Mouse (Mus musculus) testis, adult 10 weeks (tissue): Measurements from ENCODE around the gene Rnf167. TPM values are rescaled to one million over a fixed set of nuclear protein-coding genes. Genes with fewer than 3 reads are reported as not detected.

Experiments used
- polyA plus RNA-seq: library from polyadenylated mRNA; stranded (reverse); fragments of 350-450 nt; fragmentation: Illumina TruSeq; extraction: RNeasy Lipid Tissue Mini Kit (QIAGEN cat#74804); gene quantifications from one replicate; pipeline ENCODE4 v1.2.3, GENCODE M21; 2014; ENCODE audit warnings: low read depth, low replicate concordance

Rnf167 gene
- polyA plus RNA-seq = 35.2 TPM

GRCm38 (mm10) chr11:70646691-70647650 is at the start of gene Rnf167, which contains the start of gene Slc25a11:
Gene Rnf167, plus strand, starts transcription at chr11:70647235.
Gene Slc25a11, minus strand, starts transcription at chr11:70647479.

GRCm38 (mm10) chr11:70615516-70616093 is 31.4 kb upstream of the Rnf167 start, which contains the start of gene 4930544D05Rik:
Gene 4930544D05Rik, plus strand, starts transcription at chr11:70615848.

GRCm38 (mm10) chr11:70619101-70619500 is 27.9 kb upstream of the Rnf167 start, which contains the start of gene Chrne:
Gene Chrne, minus strand, starts transcription at chr11:70619216.

GRCm38 (mm10) chr11:70638714-70639278 is 8.2 kb upstream of the Rnf167 start, which contains the start of gene Gp1ba:
Gene Gp1ba, plus strand, starts transcription at chr11:70639122.

GRCm38 (mm10) chr11:70654198-70654922 is 7.3 kb downstream of the Rnf167 start, which contains the start of gene Pfn1:
Gene Pfn1, minus strand, starts transcription at chr11:70654644.

GRCm38 (mm10) chr11:70656964-70657363 is 9.9 kb downstream of the Rnf167 start, which contains the start of gene Eno3:
Gene Eno3, plus strand, starts transcription at chr11:70657202.

GRCm38 (mm10) chr11:70668771-70669505 is 21.9 kb downstream of the Rnf167 start, which contains the start of gene Spag7:
Gene Spag7, minus strand, starts transcription at chr11:70669416.

GRCm38 (mm10) chr11:70687601-70688199 is 40.7 kb downstream of the Rnf167 start, which contains the start of gene Camta2:
Gene Camta2, minus strand, starts transcription at chr11:70688105.

GRCm38 (mm10) chr11:70699722-70700556 is 52.9 kb downstream of the Rnf167 start, which contains the start of the genes Inca1 and Kif1c:
Gene Inca1, minus strand, starts transcription at chr11:70700155.
Gene Kif1c, plus strand, starts transcription at chr11:70700548.

Other genes with a start within 250 kb of the Rnf167 start
- gene Pelp1, start 237.2 kb upstream of the Rnf167 start, polyA plus RNA-seq = 11.9 TPM
- gene Arrb2, start 214.6 kb upstream of the Rnf167 start, polyA plus RNA-seq = 0.35 TPM
- 4.8 TPM for gene Med11, start 195.3 kb upstream of the Rnf167 start, polyA plus RNA-seq
- 18.1 TPM for gene Zmynd15, start 187.8 kb upstream of the Rnf167 start, polyA plus RNA-seq
- 2.3 TPM for gene Cxcl16, start 187.3 kb upstream of the Rnf167 start, polyA plus RNA-seq
- gene Tm4sf5, start 142.0 kb upstream of the Rnf167 start, polyA plus RNA-seq = 0.35 TPM
- not detected for gene Vmo1, start 132.6 kb upstream of the Rnf167 start, polyA plus RNA-seq
- gene Gltpd2, start 128.0 kb upstream of the Rnf167 start, polyA plus RNA-seq = not detected
- 20.1 TPM for gene Psmb6, start 121.9 kb upstream of the Rnf167 start, polyA plus RNA-seq
- gene Gm40193, start 114.3 kb upstream of the Rnf167 start, polyA plus RNA-seq = not detected
- gene Pld2, start 107.2 kb upstream of the Rnf167 start, polyA plus RNA-seq = 0.11 TPM
- 1.7 TPM for gene Mink1, start 84.4 kb upstream of the Rnf167 start, polyA plus RNA-seq
- 5.3 TPM for gene 4930544D05Rik, start 31.4 kb upstream of the Rnf167 start, polyA plus RNA-seq
- 5.3 TPM for gene Chrne, start 28.0 kb upstream of the Rnf167 start, polyA plus RNA-seq
- not detected for gene Gp1ba, start 8.1 kb upstream of the Rnf167 start, polyA plus RNA-seq
- gene Slc25a11, start 244 bp downstream of the Rnf167 start, polyA plus RNA-seq = 6.2 TPM
- 33.1 TPM for gene Pfn1, start 7.4 kb downstream of the Rnf167 start, polyA plus RNA-seq
- 12.7 TPM for gene Eno3, start 10.0 kb downstream of the Rnf167 start, polyA plus RNA-seq
- 22.5 TPM for gene Spag7, start 22.2 kb downstream of the Rnf167 start, polyA plus RNA-seq
- gene Camta2, start 40.9 kb downstream of the Rnf167 start, polyA plus RNA-seq = 0.31 TPM
- 10.2 TPM for gene Inca1, start 52.9 kb downstream of the Rnf167 start, polyA plus RNA-seq
- 1.5 TPM for gene Kif1c, start 53.3 kb downstream of the Rnf167 start, polyA plus RNA-seq
- gene Zfp3, start 117.0 kb downstream of the Rnf167 start, polyA plus RNA-seq = 2.9 TPM
- not detected for gene Scimp, start 165.4 kb downstream of the Rnf167 start, polyA plus RNA-seq
- 44.8 TPM for gene Rabep1, start 197.5 kb downstream of the Rnf167 start, polyA plus RNA-seq